Mouse (Mus musculus) urinary bladder, postnatal 25 days (tissue): ENCODE results near the gene Prrc2a.

Source experiments
- DNase-seq: peaks from one replicate; pipeline ENCODE4 v3.0.0; 2022; ENCODE audit warnings: low spot score

The Prrc2a gene

GRCm38 (mm10) chr17:35190096-35190495 is 25.4 kb upstream of the Prrc2a start:
- no peak for DNase-seq

GRCm38 (mm10) chr17:35189186-35189585 is 24.5 kb upstream of the Prrc2a start:
- no peak for DNase-seq

DNA sequence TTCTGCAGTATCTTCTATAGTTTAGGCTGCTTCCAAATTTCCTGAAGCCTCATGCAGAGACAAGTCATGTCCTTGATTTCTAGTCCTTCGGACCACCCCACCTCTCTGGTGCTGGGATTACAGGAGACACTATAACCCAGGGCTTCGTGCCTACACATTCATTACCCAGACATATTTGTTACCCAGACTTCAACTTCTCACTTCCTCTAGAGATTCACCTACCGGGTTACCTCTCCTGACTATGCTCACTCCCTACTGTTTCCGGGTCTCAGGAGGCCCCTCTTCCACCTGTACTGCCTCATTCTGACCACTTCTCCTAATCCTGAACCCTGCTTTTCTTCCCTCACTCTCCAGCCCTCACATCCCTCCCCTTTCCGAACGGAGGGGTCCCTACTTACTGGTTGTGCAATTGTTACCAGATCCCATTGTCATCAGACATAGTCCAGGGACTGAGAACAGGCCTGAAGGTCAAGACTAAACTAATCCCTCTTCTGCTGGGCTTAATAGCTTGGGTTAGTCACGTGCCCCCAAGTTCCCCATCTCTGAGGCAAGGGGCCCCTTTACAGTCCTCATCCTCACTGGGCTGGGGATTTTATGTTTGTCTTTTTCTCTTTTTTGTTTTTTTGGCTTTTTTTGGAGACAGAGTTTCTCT is 23.4 kb upstream of the Prrc2a start, which contains the start of gene Lst1:
Gene Lst1 (minus strand): TSS at position 481 of the 652 bp plus-strand sequence.
- DNase-seq = no peak

- no peak for DNase-seq
Measured at GRCm38 (mm10) chr17:35187345-35187744, 22.6 kb upstream of the Prrc2a start.

GRCm38 (mm10) chr17:35186681-35187080 is 22.0 kb upstream of the Prrc2a start:
- DNase-seq = no peak

- peak; percentile 64 for DNase-seq
Measured at GRCm38 (mm10) chr17:35185639-35186611, 21.2 kb upstream of the Prrc2a start.

GRCm38 (mm10) chr17:35180093-35180492 is 15.4 kb upstream of the Prrc2a start:
- no peak for DNase-seq

- peak; percentile 78 for DNase-seq
Measured at GRCm38 (mm10) chr17:35178528-35178927, 13.8 kb upstream of the Prrc2a start.

DNA sequence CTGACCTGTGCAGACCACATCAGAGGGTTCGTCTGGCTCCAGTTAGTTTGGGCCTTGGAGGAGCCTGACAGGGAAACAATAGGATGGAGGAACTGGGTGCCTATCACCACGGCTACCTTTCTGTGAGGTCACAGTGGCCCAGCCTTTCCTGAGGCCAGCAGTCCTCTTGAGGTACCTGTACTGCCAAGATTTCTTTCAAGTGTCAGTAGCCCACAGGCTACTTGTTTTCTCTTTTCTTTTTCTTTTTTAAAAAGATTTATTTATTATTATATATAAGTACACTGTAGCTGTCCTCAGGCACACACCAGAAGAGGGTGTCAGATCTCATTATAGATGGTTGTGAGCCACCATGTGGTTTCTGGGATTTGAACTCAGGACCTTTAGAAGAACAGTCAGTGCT is 11.3 kb upstream of the Prrc2a start, which contains the start of gene Aif1:
Gene Aif1 (minus strand): TSS at position 101 of the 400 bp plus-strand sequence.
- no peak for DNase-seq

DNA sequence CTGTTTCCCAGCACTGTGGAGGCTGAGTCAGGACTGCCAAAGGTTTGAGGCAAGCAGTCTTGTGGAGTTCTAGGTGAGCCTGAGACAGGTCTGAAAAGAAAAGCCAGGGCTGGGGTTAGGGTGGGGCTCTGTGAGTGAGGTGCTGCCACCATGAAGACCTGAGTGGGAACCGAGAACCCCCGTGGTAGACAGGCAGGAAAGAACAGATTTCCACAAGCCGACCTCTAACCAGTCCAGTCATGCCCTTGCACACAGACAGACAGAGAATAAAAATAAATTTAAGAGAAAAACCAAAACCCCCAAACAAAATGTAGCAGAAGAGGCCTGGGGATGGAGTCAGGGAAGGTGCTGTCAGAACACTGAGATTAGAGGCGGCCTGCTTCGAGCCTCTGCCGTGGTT is 10.7 kb upstream of the Prrc2a start:
- DNase-seq = no peak

GRCm38 (mm10) chr17:35174201-35174977 is 9.7 kb upstream of the Prrc2a start:
- no peak for DNase-seq

DNA sequence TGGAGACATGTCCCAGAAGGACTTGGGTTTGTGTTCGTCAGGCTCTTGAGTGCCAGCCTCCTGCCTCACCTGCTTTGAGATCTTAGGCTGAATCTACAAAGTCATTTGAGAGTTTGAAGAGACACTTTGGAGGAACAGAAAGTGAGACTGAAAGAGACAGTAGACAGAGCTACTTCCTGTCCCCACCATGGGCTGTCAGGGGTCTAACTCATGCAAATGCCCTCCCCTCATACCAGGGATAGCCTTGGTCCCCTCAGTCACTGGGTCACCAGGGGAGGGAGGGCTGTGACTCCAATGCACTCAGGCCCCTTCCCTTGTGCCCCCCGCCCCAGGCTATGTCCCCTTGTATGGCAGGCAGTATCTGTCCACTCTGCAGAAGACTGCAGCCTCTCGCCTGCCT is 8.6 kb upstream of the Prrc2a start:
- no peak for DNase-seq

DNA sequence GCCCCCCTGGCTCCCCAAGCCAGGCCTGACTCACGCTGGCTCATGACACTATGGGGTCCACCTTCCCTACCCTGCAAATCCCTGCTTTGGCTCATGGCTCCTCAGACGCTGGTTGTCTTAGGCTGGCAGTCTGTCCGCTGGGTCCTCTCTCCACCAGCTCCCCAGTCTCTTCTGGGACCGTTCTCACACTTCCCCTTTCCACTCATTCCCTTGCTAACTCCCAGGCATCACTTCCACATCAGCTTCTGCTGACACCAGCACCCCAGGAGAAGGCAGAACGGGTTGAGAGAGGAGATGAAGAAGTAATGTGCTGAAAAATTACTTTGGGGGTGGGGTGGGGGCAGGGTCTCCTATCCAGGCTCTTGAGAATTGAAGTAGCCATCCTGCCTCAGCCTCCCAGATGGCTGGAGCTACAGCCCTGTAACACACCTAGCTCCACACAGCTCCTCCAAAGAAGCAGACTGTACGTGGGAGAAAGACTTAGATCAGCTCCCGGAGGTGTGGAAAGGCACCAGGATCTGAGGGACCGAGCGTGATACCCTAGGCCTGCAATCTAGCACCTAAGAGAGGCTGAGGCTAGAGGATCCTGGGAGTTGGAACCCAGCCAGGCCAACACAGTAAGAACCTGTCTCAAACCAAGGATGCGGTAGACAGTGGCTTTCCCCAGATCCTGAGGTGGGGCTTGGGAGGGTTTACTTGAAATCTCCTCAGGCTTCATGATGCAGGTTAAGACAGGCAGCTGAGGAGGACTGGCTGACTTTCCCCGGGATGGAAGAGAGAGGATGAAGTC is 7.9 kb upstream of the Prrc2a start:
- DNase-seq = no peak

DNA sequence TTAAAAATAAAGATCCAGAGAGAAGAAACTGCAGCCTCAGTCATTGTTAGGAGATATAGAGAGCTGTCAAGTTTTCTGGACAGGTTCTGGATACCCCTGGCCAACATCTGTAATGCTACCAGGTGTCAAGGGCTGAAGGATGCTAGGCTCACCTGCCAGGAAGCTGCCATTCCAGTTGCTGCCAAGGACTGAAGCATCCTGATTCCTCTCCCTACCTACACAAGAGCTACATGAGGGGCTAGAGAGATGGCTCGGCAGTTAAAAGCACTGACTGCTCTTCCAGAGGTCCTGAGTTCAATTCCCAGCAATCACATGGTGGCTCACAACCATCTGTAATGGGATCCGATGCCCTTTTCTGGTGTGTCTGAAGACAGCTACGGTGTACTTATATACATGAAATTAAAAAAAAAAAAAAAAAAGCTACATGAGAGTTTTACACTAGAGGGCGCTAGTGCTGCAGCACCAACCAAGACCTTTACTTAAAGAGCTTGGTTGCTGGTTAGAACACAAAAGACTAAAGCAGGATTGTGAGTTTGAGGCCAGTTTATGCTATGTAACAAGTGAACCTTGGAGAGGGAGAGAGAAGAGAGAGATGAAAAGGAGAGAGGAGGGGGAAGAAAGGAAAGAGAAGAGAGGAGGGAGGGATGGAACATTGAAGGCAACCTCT is 4.0 kb upstream of the Prrc2a start:
- DNase-seq = no peak

DNA sequence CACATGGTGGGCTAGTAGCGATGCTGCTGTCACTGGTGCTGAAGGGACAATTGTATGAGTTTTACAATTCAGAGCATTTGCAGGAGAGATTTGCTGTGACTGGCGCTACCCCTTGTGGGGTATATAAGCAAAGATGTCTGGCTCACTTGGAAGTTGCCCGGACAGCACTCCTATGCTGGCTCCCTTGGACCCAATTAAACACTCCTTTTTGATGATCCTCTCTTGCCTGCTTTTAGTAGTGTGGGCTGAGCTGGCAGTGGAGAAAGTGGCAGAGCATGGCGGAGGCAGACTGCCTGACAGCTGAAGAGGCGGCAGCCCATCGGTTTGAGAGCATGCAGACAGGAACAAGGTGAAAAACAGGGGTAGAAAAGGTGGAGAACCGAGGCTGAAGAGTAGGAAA is 3.1 kb upstream of the Prrc2a start:
- DNase-seq = no peak

DNA sequence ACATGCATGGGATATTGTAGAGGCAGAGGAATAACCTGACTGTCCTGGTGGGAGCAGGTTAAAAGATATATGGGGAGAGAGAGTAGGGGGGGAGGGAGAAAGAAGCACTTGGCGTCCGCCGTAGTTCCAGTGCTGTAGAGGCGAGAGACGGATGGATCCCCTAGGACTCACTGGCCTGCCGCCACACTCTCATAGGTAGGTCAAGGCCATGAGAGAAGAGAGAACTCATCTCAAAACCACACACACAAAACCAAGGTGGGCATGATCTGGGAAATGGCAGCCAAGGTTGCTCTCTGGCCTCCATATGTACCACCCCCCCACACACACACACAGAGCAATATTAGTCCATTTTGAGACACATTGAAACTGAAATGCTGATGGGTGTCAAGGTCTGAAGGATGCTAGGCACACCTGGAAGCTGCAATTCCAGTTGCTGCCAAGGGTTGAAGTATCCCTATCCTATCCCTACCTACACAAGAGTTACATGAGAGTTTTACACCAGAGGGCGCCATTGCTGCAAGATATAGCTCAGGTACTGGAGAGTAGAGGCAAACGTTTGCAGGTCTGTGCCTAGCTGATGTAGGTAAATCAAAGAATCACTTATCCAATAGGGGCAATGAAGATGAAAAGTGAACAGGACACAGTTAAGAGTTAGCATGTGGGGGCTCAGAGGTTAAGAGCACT is 1.8 kb upstream of the Prrc2a start:
- DNase-seq = peak; percentile 47

DNA sequence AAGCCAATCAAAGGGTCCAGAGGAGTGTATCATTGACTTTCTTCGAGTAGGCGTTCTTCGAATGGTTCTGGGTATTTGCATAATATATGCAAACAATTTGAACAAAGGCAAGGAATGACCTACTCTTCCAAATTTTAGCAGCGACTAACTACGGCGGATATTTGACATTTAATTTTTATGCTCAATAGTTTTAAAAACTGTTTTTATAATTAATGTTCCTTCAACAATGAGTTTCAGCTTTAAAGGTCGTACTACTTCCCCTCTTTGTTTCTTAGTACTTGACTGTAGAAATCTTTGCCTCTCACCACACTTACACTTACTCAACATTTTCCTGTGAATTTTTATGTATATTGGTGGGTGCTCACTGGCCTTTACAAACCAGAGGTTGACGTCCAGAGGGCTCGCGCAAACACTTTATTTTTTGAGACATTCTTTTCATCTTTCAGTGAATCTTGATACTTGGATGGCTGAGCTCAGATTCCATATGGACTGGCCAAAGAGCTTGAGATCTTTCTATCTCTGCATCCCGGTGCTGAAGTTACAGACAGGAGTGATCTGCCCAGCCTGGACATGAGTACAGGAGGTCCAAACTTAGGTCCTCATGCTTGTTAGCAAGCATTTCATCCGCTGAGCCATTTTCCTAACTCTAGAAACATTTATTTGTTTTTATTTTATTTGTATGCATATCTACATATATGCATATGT is 906 bp upstream of the Prrc2a start:
- DNase-seq = no peak

DNA sequence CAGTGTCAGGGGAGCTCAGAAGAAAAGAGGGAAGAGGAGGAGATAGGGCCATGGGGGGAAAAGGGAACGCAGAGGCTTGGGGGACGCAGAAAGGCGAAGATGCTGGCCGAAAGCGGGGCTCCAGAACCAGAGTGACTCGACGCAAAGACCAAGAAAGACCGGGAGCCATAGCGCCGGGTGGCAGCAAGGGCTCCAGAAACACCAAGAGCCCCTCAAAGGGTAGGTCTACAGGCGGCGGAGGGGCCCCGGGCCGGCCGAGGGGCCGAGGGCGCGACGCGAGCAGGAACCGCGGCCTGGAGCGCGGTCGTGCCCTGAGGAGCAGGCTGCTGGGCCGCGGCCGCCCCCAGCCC is 504 bp downstream of the Prrc2a start:
- no peak for DNase-seq

DNA sequence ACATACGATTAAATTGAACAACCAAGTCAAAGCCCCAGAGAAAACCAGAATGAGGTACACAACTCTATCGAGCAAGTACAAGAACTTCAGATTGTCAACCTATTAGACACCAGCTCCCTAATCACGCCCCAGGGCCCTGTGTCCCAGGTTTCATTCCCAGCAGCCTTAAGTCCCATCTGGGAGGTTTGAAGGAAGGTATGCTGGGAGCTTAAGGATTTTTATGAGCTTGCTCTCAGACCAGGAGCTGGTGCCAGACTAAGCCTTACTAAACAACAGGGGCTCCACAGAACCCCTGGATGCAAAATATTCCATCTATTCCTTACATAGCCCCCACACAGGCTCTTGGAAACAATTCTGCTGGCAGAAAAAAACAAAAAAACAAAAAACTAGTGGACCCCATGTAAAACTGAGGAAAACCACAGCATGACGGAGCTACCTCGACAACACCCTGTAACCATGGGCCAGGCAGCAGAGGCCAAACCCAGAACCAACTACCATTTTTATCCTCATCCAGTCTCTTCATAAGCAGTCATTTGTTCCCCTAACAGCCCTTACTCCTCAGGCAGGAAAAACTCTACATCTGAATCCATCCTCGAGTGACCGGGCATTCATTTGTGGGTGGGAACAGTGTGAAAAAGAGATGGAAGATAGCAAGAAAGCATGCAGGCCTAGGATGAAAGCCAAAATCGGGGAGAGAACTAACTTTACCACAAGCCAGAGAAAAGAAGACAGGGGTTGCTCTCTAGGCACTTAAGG is 1.2 kb downstream of the Prrc2a start:
- DNase-seq = no peak
